Mouse (Mus musculus) intestine, embryonic 15.5 days (tissue): Measurements from ENCODE around the gene Stxbp6. TPM values are rescaled to one million over a fixed set of nuclear protein-coding genes. Genes with fewer than 3 reads are reported as not detected.

Experiments used
- ATAC-seq: fragments of 200-750 bp; cut with Nextera tagmentation; 2 replicates; pipeline ENCODE4 v1.8.0; 2017; ENCODE audit warnings: moderate TSS enrichment, moderate library complexity
- H3K27ac ChIP-seq: fragments of 300-500 bp; sonication (generic); 2 replicates; pipeline ENCODE4 v1.5.1; 2015; ENCODE audit warnings: mild to moderate bottlenecking, inconsistent platforms
- H3K27me3 ChIP-seq: fragments of 300-500 bp; sonication (generic); replicated peaks from 2 replicates; pipeline ENCODE4 v1.6.1; 2015; ENCODE audit warnings: inconsistent platforms
- H3K36me3 ChIP-seq: fragments of 300-500 bp; sonication (generic); 2 replicates; pipeline ENCODE4 v1.6.1; 2015; ENCODE audit warnings: inconsistent platforms
- H3K4me1 ChIP-seq: fragments of 300-500 bp; sonication (generic); replicated peaks from 2 replicates; pipeline ENCODE4 v1.6.1; 2015; ENCODE audit warnings: inconsistent platforms
- H3K4me2 ChIP-seq: fragments of 300-500 bp; sonication (generic); replicated peaks from 2 replicates; pipeline ENCODE4 v1.6.1; 2015; ENCODE audit warnings: mild to moderate bottlenecking, inconsistent platforms
- H3K4me3 ChIP-seq: fragments of 300-500 bp; sonication (generic); replicated peaks from 2 replicates; pipeline ENCODE4 v1.5.1; 2015; ENCODE audit warnings: inconsistent platforms
- H3K9ac ChIP-seq: fragments of 300-500 bp; sonication (generic); 2 replicates; pipeline ENCODE4 v1.6.1; 2015; ENCODE audit warnings: inconsistent platforms
- H3K9me3 ChIP-seq: fragments of 300-500 bp; sonication (generic); 2 replicates; pipeline ENCODE4 v1.6.1; 2016; ENCODE audit warnings: inconsistent platforms
- WGBS: fragments of 180-500 bp; shearing (Covaris S2); methylation state at CpG from one replicate; pipeline ENCODE4 v1.1.7; 2015; 5-methylcytosine and 5-hydroxymethylcytosine counted together
- polyA plus RNA-seq: library from polyadenylated mRNA; unstranded; fragments of >200 nt; fragmentation: Nextera tagmentation; extraction: Ambion mirVana; gene quantifications from 2 replicates; pipeline ENCODE4 v1.2.1, GENCODE M21; 2015

Gene Stxbp6
- polyA plus RNA-seq, 1 experiment from 2014 or later: 18.8 TPM

- WGBS: 83% methylated on average over 4 of the region's 4 CpGs
Measured at GRCm38 (mm10) chr12:44989011-44989410, 85.5 kb downstream of the Stxbp6 start.

GRCm38 (mm10) chr12:44987762-44988161, 86.7 kb downstream of the Stxbp6 start:
- ATAC-seq: no peak
- Histone ChIP-seq H3K27me3 (no peaks in the 10 kb centered on the region), H3K9ac (no peak overlapping the region), H3K4me2 (no peak overlapping the region), H3K27ac (no peak overlapping the region), H3K4me1 (no peaks in the 10 kb centered on the region), H3K4me3 (no peak overlapping the region), H3K36me3 (no peaks in the 10 kb centered on the region), H3K9me3 (no peaks in the 10 kb centered on the region)
- 38% methylated on average over 1 of the region's 1 CpGs for WGBS

More at GRCm38 (mm10) chr12:44989011-44989410, 85.5 kb downstream of the Stxbp6 start:
- Histone ChIP-seq H3K9ac (no peak overlapping the region), H3K4me2 (no peak overlapping the region), H3K36me3 (no peaks in the 10 kb centered on the region), H3K9me3 (no peaks in the 10 kb centered on the region), H3K4me3 (no peak overlapping the region), H3K27ac (no peak overlapping the region), H3K27me3 (no peaks in the 10 kb centered on the region), H3K4me1 (no peaks in the 10 kb centered on the region)
- ATAC-seq: no peak

GRCm38 (mm10) chr12:44979316-44979848, 95.1 kb downstream of the Stxbp6 start:
- no peak overlapping the region for H3K9ac ChIP-seq
- H3K36me3 ChIP-seq: no peaks in the 10 kb centered on the region
- no peak for ATAC-seq
- H3K4me2 ChIP-seq: no peak overlapping the region
- H3K4me1 ChIP-seq: no peaks in the 10 kb centered on the region
- WGBS: 62% methylated on average over 5 of the region's 5 CpGs
- no peak overlapping the region for H3K4me3 ChIP-seq
- H3K9me3 ChIP-seq: no peaks in the 10 kb centered on the region
- H3K27ac ChIP-seq: no peak overlapping the region
- no peaks in the 10 kb centered on the region for H3K27me3 ChIP-seq

- H3K4me3 ChIP-seq: no peak overlapping the region
- H3K36me3 ChIP-seq: no peaks in the 10 kb centered on the region
- no peak overlapping the region for H3K27ac ChIP-seq
- no peaks in the 10 kb centered on the region for H3K9me3 ChIP-seq
- no peak for ATAC-seq
- H3K4me2 ChIP-seq: no peak overlapping the region
- no peaks in the 10 kb centered on the region for H3K4me1 ChIP-seq
- no peaks in the 10 kb centered on the region for H3K27me3 ChIP-seq
- WGBS: 54% methylated on average over 3 of the region's 3 CpGs
- no peak overlapping the region for H3K9ac ChIP-seq
Measured at GRCm38 (mm10) chr12:44975266-44975665, 99.2 kb downstream of the Stxbp6 start.

GRCm38 (mm10) chr12:44971477-44971876, 103.0 kb downstream of the Stxbp6 start:
- ATAC-seq: no peak
- Histone ChIP-seq H3K27ac (no peak overlapping the region), H3K27me3 (no peaks in the 10 kb centered on the region), H3K4me3 (no peak overlapping the region), H3K4me1 (no peaks in the 10 kb centered on the region), H3K9ac (no peak overlapping the region), H3K36me3 (no peaks in the 10 kb centered on the region), H3K9me3 (no peaks in the 10 kb centered on the region), H3K4me2 (no peak overlapping the region)
- 72% methylated on average over 2 of the region's 2 CpGs for WGBS

- H3K9ac ChIP-seq: no peak overlapping the region
- H3K9me3 ChIP-seq: no peaks in the 10 kb centered on the region
- H3K27ac ChIP-seq: no peak overlapping the region
- ATAC-seq: no peak
- H3K4me1 ChIP-seq: no peaks in the 10 kb centered on the region
- 72% methylated on average over 1 of the region's 1 CpGs for WGBS
- no peak overlapping the region for H3K4me2 ChIP-seq
- H3K36me3 ChIP-seq: no peaks in the 10 kb centered on the region
- no peaks in the 10 kb centered on the region for H3K27me3 ChIP-seq
- no peak overlapping the region for H3K4me3 ChIP-seq
Measured at GRCm38 (mm10) chr12:44967448-44967847, 107.1 kb downstream of the Stxbp6 start.

- ATAC-seq: no peak
- 91% methylated on average over 3 of the region's 3 CpGs for WGBS
Measured at GRCm38 (mm10) chr12:44957474-44957873, 117.0 kb downstream of the Stxbp6 start.

GRCm38 (mm10) chr12:44953121-44953520, 121.4 kb downstream of the Stxbp6 start:
- ATAC-seq: no peak
- Histone ChIP-seq H3K9me3 (no peaks in the 10 kb centered on the region), H3K4me2 (no peak overlapping the region), H3K27ac (no peak overlapping the region), H3K9ac (no peak overlapping the region), H3K36me3 (no peaks in the 10 kb centered on the region), H3K27me3 (no peaks in the 10 kb centered on the region), H3K4me3 (no peak overlapping the region), H3K4me1 (no peaks in the 10 kb centered on the region)
- WGBS: 92% methylated on average over 2 of the region's 2 CpGs

More at GRCm38 (mm10) chr12:44957474-44957873, 117.0 kb downstream of the Stxbp6 start:
- Histone ChIP-seq H3K9ac (no peak overlapping the region), H3K9me3 (no peaks in the 10 kb centered on the region), H3K4me2 (no peak overlapping the region), H3K4me3 (no peak overlapping the region), H3K27ac (no peak overlapping the region), H3K4me1 (no peaks in the 10 kb centered on the region), H3K36me3 (no peaks in the 10 kb centered on the region), H3K27me3 (no peaks in the 10 kb centered on the region)

GRCm38 (mm10) chr12:44952072-44952471, 122.4 kb downstream of the Stxbp6 start:
- no peak overlapping the region for H3K27ac ChIP-seq
- 95% methylated on average over 3 of the region's 3 CpGs for WGBS
- H3K9me3 ChIP-seq: no peaks in the 10 kb centered on the region
- no peaks in the 10 kb centered on the region for H3K4me1 ChIP-seq
- no peak overlapping the region for H3K4me3 ChIP-seq
- no peaks in the 10 kb centered on the region for H3K27me3 ChIP-seq
- no peaks in the 10 kb centered on the region for H3K36me3 ChIP-seq
- H3K4me2 ChIP-seq: no peak overlapping the region
- no peak for ATAC-seq
- no peak overlapping the region for H3K9ac ChIP-seq

- H3K27me3 ChIP-seq: no peaks in the 10 kb centered on the region
- ATAC-seq: no peak
- no peak overlapping the region for H3K9ac ChIP-seq
- H3K36me3 ChIP-seq: no peaks in the 10 kb centered on the region
- H3K4me2 ChIP-seq: no peak overlapping the region
- H3K9me3 ChIP-seq: no peaks in the 10 kb centered on the region
- H3K4me3 ChIP-seq: no peak overlapping the region
- no peak overlapping the region for H3K27ac ChIP-seq
- WGBS: 93% methylated on average over 2 of the region's 2 CpGs
- no peaks in the 10 kb centered on the region for H3K4me1 ChIP-seq
Measured at GRCm38 (mm10) chr12:44950559-44950958, 124.0 kb downstream of the Stxbp6 start.

GRCm38 (mm10) chr12:44947823-44948222, 126.7 kb downstream of the Stxbp6 start:
- Histone ChIP-seq H3K27ac (no peak overlapping the region), H3K9ac (no peak overlapping the region), H3K27me3 (no peaks in the 10 kb centered on the region), H3K4me1 (no peaks in the 10 kb centered on the region), H3K9me3 (no peaks in the 10 kb centered on the region), H3K36me3 (no peaks in the 10 kb centered on the region), H3K4me3 (no peak overlapping the region), H3K4me2 (no peak overlapping the region)
- 84% methylated on average over 5 of the region's 5 CpGs for WGBS
- no peak for ATAC-seq

- Histone ChIP-seq H3K27ac (no peak overlapping the region), H3K36me3 (no peaks in the 10 kb centered on the region), H3K4me3 (no peak overlapping the region), H3K9me3 (no peaks in the 10 kb centered on the region), H3K9ac (no peak overlapping the region), H3K4me1 (no peaks in the 10 kb centered on the region), H3K27me3 (no peaks in the 10 kb centered on the region), H3K4me2 (no peak overlapping the region)
- WGBS: 79% methylated on average over 4 of the region's 4 CpGs
- no peak for ATAC-seq
Measured at GRCm38 (mm10) chr12:44940325-44940724, 134.2 kb downstream of the Stxbp6 start.

GRCm38 (mm10) chr12:44939106-44939505, 135.4 kb downstream of the Stxbp6 start:
- no peaks in the 10 kb centered on the region for H3K27me3 ChIP-seq
- ATAC-seq: no peak
- no peak overlapping the region for H3K9ac ChIP-seq
- H3K9me3 ChIP-seq: no peaks in the 10 kb centered on the region
- no peak overlapping the region for H3K27ac ChIP-seq
- no peaks in the 10 kb centered on the region for H3K36me3 ChIP-seq
- H3K4me3 ChIP-seq: no peak overlapping the region
- H3K4me2 ChIP-seq: no peak overlapping the region
- H3K4me1 ChIP-seq: no peaks in the 10 kb centered on the region
- 63% methylated on average over 8 of the region's 8 CpGs for WGBS
